Mouse (Mus musculus): ENCODE data around the gene Tcap.
"Not testable (repeated sequence)": the region's sequence is repeated elsewhere in the genome, so short reads cannot be mapped to it uniquely, and the experiment has no call there.

The Tcap gene

GRCm38 (mm10) chr11:98381651-98382050, 2.0 kb upstream of the Tcap start:
- DNase-seq (ENCODE audit: low spot score): no peak

GRCm38 (mm10) chr11:98382405-98382804, 1.2 kb upstream of the Tcap start:
- not testable (repeated sequence) for DNase-seq (ENCODE audit: low spot score)

GRCm38 (mm10) chr11:98384216-98384615, 605 bp downstream of the Tcap start:
- no peak for DNase-seq (ENCODE audit: low spot score)

GRCm38 (mm10) chr11:98384721-98385637, 1.4 kb downstream of the Tcap start:
- DNase-seq (ENCODE audit: low spot score): no peak

GRCm38 (mm10) chr11:98385638-98386585, 2.3 kb downstream of the Tcap start, which contains the start of gene Pnmt:
Gene Pnmt (plus strand): TSS chr11:98386450.
- no peak for DNase-seq (ENCODE audit: low spot score)

GRCm38 (mm10) chr11:98386596-98386995, 3.0 kb downstream of the Tcap start:
- no peak for DNase-seq (ENCODE audit: low spot score)

- DNase-seq (ENCODE audit: low spot score): no peak
These were observed 3.5 kb downstream of the Tcap start for GRCm38 (mm10) chr11:98387056-98387577.

GRCm38 (mm10) chr11:98388282-98388681, 4.7 kb downstream of the Tcap start:
- no peak for DNase-seq (ENCODE audit: low spot score)

- peak; percentile 75 for DNase-seq (ENCODE audit: low spot score)
These were observed 5.7 kb downstream of the Tcap start for GRCm38 (mm10) chr11:98389221-98389780.

GRCm38 (mm10) chr11:98390141-98390540, 6.5 kb downstream of the Tcap start:
- no peak for DNase-seq (ENCODE audit: low spot score)

GRCm38 (mm10) chr11:98392034-98392433, 8.4 kb downstream of the Tcap start:
- no peak for DNase-seq (ENCODE audit: low spot score)

GRCm38 (mm10) chr11:98392645-98393044, 9.0 kb downstream of the Tcap start:
- DNase-seq (ENCODE audit: low spot score): no peak

- DNase-seq (ENCODE audit: low spot score): no peak
These were observed 9.7 kb downstream of the Tcap start for GRCm38 (mm10) chr11:98393317-98393716.

GRCm38 (mm10) chr11:98394301-98394700, 10.7 kb downstream of the Tcap start:
- no peak for DNase-seq (ENCODE audit: low spot score)

- DNase-seq (ENCODE audit: low spot score): no peak
These were observed 11.4 kb downstream of the Tcap start for GRCm38 (mm10) chr11:98395041-98395440.

- no peak for DNase-seq (ENCODE audit: low spot score)
These were observed 14.3 kb downstream of the Tcap start for GRCm38 (mm10) chr11:98397946-98398345.

GRCm38 (mm10) chr11:98400161-98400726, 16.6 kb downstream of the Tcap start, which contains the start of gene Pgap3:
Gene Pgap3 (minus strand): TSS chr11:98400490.
- peak; percentile 94 for DNase-seq (ENCODE audit: low spot score)

GRCm38 (mm10) chr11:98400816-98401215, 17.2 kb downstream of the Tcap start:
- no peak for DNase-seq (ENCODE audit: low spot score)

GRCm38 (mm10) chr11:98406621-98407020, 23.0 kb downstream of the Tcap start:
- no peak for DNase-seq (ENCODE audit: low spot score)

- DNase-seq (ENCODE audit: low spot score): no peak
These were observed 25.3 kb downstream of the Tcap start for GRCm38 (mm10) chr11:98408872-98409271.

- DNase-seq (ENCODE audit: low spot score): peak; percentile 49
These were observed 25.8 kb downstream of the Tcap start for GRCm38 (mm10) chr11:98409341-98409822.
